Mouse (Mus musculus): ENCODE results near the gene Nmu. TPM values are rescaled to one million over a fixed set of nuclear protein-coding genes. Genes with fewer than 3 reads are reported as not detected.

Nmu gene
- total and polyA plus RNA-seq, 3 experiments, result not detected

GRCm38 (mm10) chr5:76303379-76303744, 60.2 kb downstream of the Nmu start:
- dilution Hi-C loops (cut with MboI; ENCODE audit: extremely low pct_ligation_motif_present, extremely low pct_unique_long_range_greater_than_20kb, low sequenced_read_pairs) (no loop called here), in situ Hi-C loops (cut with MboI; ENCODE audit: low pct_ligation_motif_present, low pct_unique_long_range_greater_than_20kb, low sequenced_read_pairs) (no loop called here)
- Histone ChIP-seq H3K4me2 (ENCODE audit: insufficient read depth, low read depth, poor library complexity, severe bottlenecking) (peak overlapping the region; percentile 91), H3K9me3 (replicated peaks; ENCODE audit: low read length) (no peaks in the 10 kb centered on the region), H3K27me3 (replicated peaks) (peaks cover 3% of the 10 kb centered on the region), H3K36me3 (replicated peaks in 1 of 2; ENCODE audit: control insufficient read depth in 1 of 2, insufficient read depth in 1 of 2, low read length in 1 of 2) (peaks cover 0 to 6% of the 10 kb centered on the region in 2 experiments), H3K4me3 (replicated peaks in 1 of 3; ENCODE audit: low read depth in 2 of 3, low read length in 2 of 3, poor library complexity in 1 of 3) (peak overlapping the region; percentile 54 to 97 (median 96)), H3K79me2 (replicated peaks; ENCODE audit: control insufficient read depth, extremely low read depth, insufficient read depth, poor library complexity, severe bottlenecking) (peaks cover 4% of the 10 kb centered on the region; the same call in 1 of the 2 replicates), H3K27ac (ENCODE audit: insufficient read depth, low read depth) (no peak overlapping the region), H3K9ac (ENCODE audit: insufficient read depth, low read depth) (peak overlapping the region; percentile 86), H3K4me1 (ENCODE audit: control insufficient read depth in 1 of 2, insufficient read depth in 2 of 2) (peaks cover 0 to 10% of the 10 kb centered on the region in 2 experiments; a peak in 2 of 4 replicates)
- TF ChIP-seq SMC3 (IDR thresholded peaks at IDR 0.05; ENCODE audit: low read depth, low read length) (no peak), EP300 (IDR thresholded peaks at IDR 0.05; ENCODE audit: low read length) (no peak), SIN3A (IDR thresholded peaks at IDR 0.05; ENCODE audit: low read length) (no peak; the same call in 1 of the 2 replicates), CHD1 (IDR thresholded peaks at IDR 0.05; ENCODE audit: low read depth, low read length) (no peak), MEF2A (IDR thresholded peaks at IDR 0.05; ENCODE audit: borderline replicate concordance, low read depth, low read length) (no peak), TBP (conservative IDR thresholded peaks at IDR 0.05; ENCODE audit: low read depth, low read length) (no peak), HCFC1 (IDR thresholded peaks at IDR 0.05; ENCODE audit: low read depth, low read length) (no peak), USF2 (conservative IDR thresholded peaks at IDR 0.05; ENCODE audit: low read depth, low read length) (no peak), GABPA (IDR thresholded peaks at IDR 0.05; ENCODE audit: insufficient replicate concordance, low read depth, low read length) (no peak), BHLHE40 (IDR thresholded peaks at IDR 0.05; ENCODE audit: low read depth, low read length) (no peak), ZNF384 (IDR thresholded peaks at IDR 0.05; ENCODE audit: low read depth, low read length) (no peak), CHD2 (IDR thresholded peaks at IDR 0.05; ENCODE audit: low read length) (no peak), JUN (IDR thresholded peaks at IDR 0.05; ENCODE audit: insufficient read depth, low read depth, low read length) (no peak), MXI1 (IDR thresholded peaks at IDR 0.05; ENCODE audit: low read depth, low read length) (no peak), ETS1 (conservative IDR thresholded peaks at IDR 0.05; ENCODE audit: low read depth, low read length) (no peak), PAX5 (IDR thresholded peaks at IDR 0.05; ENCODE audit: low read length) (no peak), USF1 (IDR thresholded peaks at IDR 0.05; ENCODE audit: low read depth, low read length) (no peak), IRF4 (IDR thresholded peaks at IDR 0.05; ENCODE audit: low read depth, low read length) (no peak), NELFE (IDR thresholded peaks at IDR 0.05; ENCODE audit: low read depth, low read length) (no peak)
- DNase-seq (ENCODE audit: extremely low read depth), result peak; percentile 13

- in situ Hi-C loops (cut with MboI; ENCODE audit: low pct_ligation_motif_present, low pct_unique_long_range_greater_than_20kb, low sequenced_read_pairs) (no loop called here), dilution Hi-C loops (cut with MboI; ENCODE audit: extremely low pct_ligation_motif_present, extremely low pct_unique_long_range_greater_than_20kb, low sequenced_read_pairs) (no loop called here)
- H3K79me2 ChIP-seq (replicated peaks; ENCODE audit: control insufficient read depth, extremely low read depth, insufficient read depth, poor library complexity, severe bottlenecking), result peaks cover 4% of the 10 kb centered on the region; the same call in 1 of the 2 replicates
- H3K27ac ChIP-seq (ENCODE audit: insufficient read depth, low read depth), result no peak overlapping the region
- peaks cover 3% of the 10 kb centered on the region for H3K27me3 ChIP-seq (replicated peaks)
- no peak overlapping the region for H3K4me3 ChIP-seq (replicated peaks in 1 of 3; ENCODE audit: low read depth in 2 of 3, low read length in 2 of 3, poor library complexity in 1 of 3)
- peaks cover 0 to 10% of the 10 kb centered on the region in 2 experiments; a peak in 2 of 4 replicates for H3K4me1 ChIP-seq (ENCODE audit: control insufficient read depth in 1 of 2, insufficient read depth in 2 of 2)
- DNase-seq (ENCODE audit: extremely low read depth), result no peak
- no peak overlapping the region for H3K9ac ChIP-seq (ENCODE audit: insufficient read depth, low read depth)
- TF ChIP-seq MEF2A (IDR thresholded peaks at IDR 0.05; ENCODE audit: borderline replicate concordance, low read depth, low read length) (no peak), USF1 (IDR thresholded peaks at IDR 0.05; ENCODE audit: low read depth, low read length) (no peak), POLR2A (IDR thresholded peaks at IDR 0.05; ENCODE audit: low read depth, low read length) (no peak), TBP (conservative IDR thresholded peaks at IDR 0.05; ENCODE audit: low read depth, low read length) (no peak), ETS1 (conservative IDR thresholded peaks at IDR 0.05; ENCODE audit: low read depth, low read length) (no peak), EP300 (IDR thresholded peaks at IDR 0.05; ENCODE audit: low read length) (no peak), KAT2A (IDR thresholded peaks at IDR 0.05; ENCODE audit: insufficient replicate concordance, low read length) (no peak), RCOR1 (conservative IDR thresholded peaks at IDR 0.05; ENCODE audit: low read depth, low read length) (no peak), TCF12 (IDR thresholded peaks at IDR 0.05; ENCODE audit: low read depth, low read length) (no peak), ZC3H11A (IDR thresholded peaks at IDR 0.05; ENCODE audit: low read depth, low read length) (no peak), E2F4 (IDR thresholded peaks at IDR 0.05; ENCODE audit: insufficient replicate concordance, low read depth, low read length) (no peak), CHD1 (IDR thresholded peaks at IDR 0.05; ENCODE audit: low read depth, low read length) (no peak), PAX5 (IDR thresholded peaks at IDR 0.05; ENCODE audit: low read length) (no peak), RAD21 (IDR thresholded peaks at IDR 0.05; ENCODE audit: low read depth, low read length) (no peak), MAZ (IDR thresholded peaks at IDR 0.05; ENCODE audit: low read depth, low read length) (no peak), MXI1 (IDR thresholded peaks at IDR 0.05; ENCODE audit: low read depth, low read length) (no peak), MYC (IDR thresholded peaks at IDR 0.05; ENCODE audit: low read depth, low read length) (no peak), IRF4 (IDR thresholded peaks at IDR 0.05; ENCODE audit: low read depth, low read length) (no peak), BHLHE40 (IDR thresholded peaks at IDR 0.05; ENCODE audit: low read depth, low read length) (no peak)
- no peaks in the 10 kb centered on the region for H3K9me3 ChIP-seq (replicated peaks; ENCODE audit: low read length)
- no peak overlapping the region for H3K4me2 ChIP-seq (ENCODE audit: insufficient read depth, low read depth, poor library complexity, severe bottlenecking)
- peaks cover 0 to 8% of the 10 kb centered on the region in 2 experiments for H3K36me3 ChIP-seq (replicated peaks in 1 of 2; ENCODE audit: control insufficient read depth in 1 of 2, insufficient read depth in 1 of 2, low read length in 1 of 2)
Observed at GRCm38 (mm10) chr5:76302009-76302408, 61.6 kb downstream of the Nmu start.

Data from CH12.LX (cell line).